Mouse (Mus musculus) megakaryocyte, embryonic 14.5 days (primary cell): ENCODE results near the gene 4930447C04Rik.

Experiments used
- FLI1 ChIP-seq: IDR thresholded peaks from 2 replicates; pipeline ENCODE4 v1.6.1; 2012; ENCODE audit warnings: low read length, inconsistent platforms, mixed read lengths
- GATA1 ChIP-seq: IDR thresholded peaks from 3 replicates; pipeline ENCODE4 v1.6.1; 2012; ENCODE audit warnings: mixed read lengths, low read length, inconsistent platforms, borderline replicate concordance

DNA sequence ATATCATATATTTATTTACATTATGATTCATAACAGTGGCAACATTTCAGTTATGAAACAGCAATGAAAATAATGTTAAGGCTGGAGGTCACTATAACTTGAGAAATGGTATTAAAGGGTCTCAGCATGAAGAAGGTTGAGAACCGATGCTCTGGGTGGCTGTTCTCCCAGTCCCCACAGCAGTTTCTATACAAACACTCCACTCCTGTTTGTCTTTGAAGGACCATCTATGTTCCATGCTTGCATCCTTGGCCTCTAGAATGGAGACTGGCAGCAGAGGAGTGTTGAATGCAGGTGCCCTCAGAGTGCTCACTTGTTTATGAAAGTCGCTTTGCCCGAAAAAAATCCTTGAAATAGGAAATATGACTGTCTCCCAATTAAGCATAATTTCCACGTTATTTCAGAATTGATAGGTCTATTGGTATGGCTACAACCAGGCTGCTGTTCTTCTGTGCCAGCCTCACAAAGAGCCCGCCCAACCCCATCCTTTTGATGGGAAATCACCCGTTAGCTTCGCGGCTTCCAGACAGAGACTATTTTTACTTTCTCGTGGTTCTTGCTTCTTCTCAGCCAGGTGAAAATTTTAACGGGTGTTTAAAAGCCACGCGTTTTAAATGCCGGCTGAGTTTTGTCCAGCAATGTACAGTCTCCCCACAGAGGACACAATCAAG lies 87.0 kb downstream of the 4930447C04Rik start:
- TF ChIP-seq GATA1 (no peak), FLI1 (no peak)
